Mouse (Mus musculus) ES-Bruce4 (cell line): ENCODE results near the gene Adpgk. TPM values are rescaled to one million over a fixed set of nuclear protein-coding genes. Genes with fewer than 3 reads are reported as not detected.

Experiments
- H3K27ac ChIP-seq: 2 replicates; pipeline ENCODE4 v1.5.1; 2012; ENCODE audit warnings: low read length, inconsistent platforms; ENCODE audit not compliant: insufficient read depth
- H3K27me3 ChIP-seq: 2 replicates; pipeline ENCODE4 v1.6.1; 2012; ENCODE audit warnings: mild to moderate bottlenecking, low read length, inconsistent platforms; ENCODE audit not compliant: control insufficient read depth, poor library complexity, insufficient read depth, severe bottlenecking
- H3K36me3 ChIP-seq: 2 replicates; pipeline ENCODE4 v1.6.1; 2012; ENCODE audit warnings: inconsistent platforms, mild to moderate bottlenecking, low read length, moderate library complexity; ENCODE audit not compliant: control insufficient read depth, poor library complexity, insufficient read depth, severe bottlenecking
- H3K4me1 ChIP-seq: one replicate; pipeline ENCODE4 v1.8.1; 2011; ENCODE audit warnings: low read length; ENCODE audit not compliant: control insufficient read depth, insufficient read depth
- H3K4me3 ChIP-seq: 2 replicates; pipeline ENCODE4 v1.5.1; 2011; ENCODE audit warnings: low read depth, mild to moderate bottlenecking, low read length
- H3K9ac ChIP-seq: 2 replicates; pipeline ENCODE4 v1.6.1; 2012; ENCODE audit warnings: low read depth, mild to moderate bottlenecking, inconsistent platforms; ENCODE audit not compliant: poor library complexity, severe bottlenecking
- H3K9me3 ChIP-seq: replicated peaks from 2 replicates; pipeline ENCODE4 v1.6.1; 2012; ENCODE audit warnings: mild to moderate bottlenecking, low read length, inconsistent platforms; ENCODE audit not compliant: control insufficient read depth, poor library complexity, insufficient read depth, severe bottlenecking
- CTCF ChIP-seq: IDR thresholded peaks from one replicate; pipeline ENCODE4 v1.8.1; 2011; ENCODE audit warnings: low read depth, low read length
- EP300 ChIP-seq: IDR thresholded peaks from 2 replicates; pipeline ENCODE4 v1.6.1; 2011; ENCODE audit warnings: low read depth, low read length; ENCODE audit not compliant: insufficient read depth
- POLR2A ChIP-seq: IDR thresholded peaks from one replicate; pipeline ENCODE4 v1.8.1; 2011; ENCODE audit warnings: low read length; ENCODE audit not compliant: insufficient read depth
- polyA plus RNA-seq: library from polyadenylated mRNA; stranded (reverse); fragments of >200 nt; gene quantifications from 2 replicates; pipeline ENCODE4 v1.2.4, GENCODE M21; 2011; ENCODE audit warnings: low read depth; ENCODE audit not compliant: missing spikeins, insufficient read depth, insufficient read length

The Adpgk gene
- polyA plus RNA-seq, result 42.9 and 44.0 TPM in 2 replicates

GRCm38 (mm10) chr9:59290957-59291687, at the start of gene Adpgk:
Gene Adpgk (plus strand): TSS chr9:59291558.
- no peaks in the 10 kb centered on the region for H3K4me1 ChIP-seq
- peak within 1 kb of the TSS; percentile 84 for H3K4me3 ChIP-seq
- H3K36me3 ChIP-seq, result peaks cover 6% of the 10 kb centered on the region; the same call in 1 of the 2 replicates
- H3K27ac ChIP-seq, result peak within 1 kb of the TSS; percentile 63
- H3K9me3 ChIP-seq, result no peaks in the 10 kb centered on the region
- peak within 1 kb of the TSS; percentile 89 for H3K9ac ChIP-seq
- TF ChIP-seq CTCF, result peak; percentile 53
- TF ChIP-seq POLR2A, result peak; percentile 92
- TF ChIP-seq EP300, result 0 out of 2 replicates have a peak, but pooled peaks have one; percentile 25
- no peaks in the 10 kb centered on the region; the same call in 1 of the 2 replicates for H3K27me3 ChIP-seq

- H3K27me3 ChIP-seq, result no peaks in the 10 kb centered on the region
- no peak overlapping the region for H3K4me3 ChIP-seq
- H3K36me3 ChIP-seq, result no peaks in the 10 kb centered on the region
- H3K27ac ChIP-seq, result no peak overlapping the region
- no peaks in the 10 kb centered on the region for H3K4me1 ChIP-seq
- H3K9ac ChIP-seq, result no peak overlapping the region
- no peaks in the 10 kb centered on the region for H3K9me3 ChIP-seq
- TF ChIP-seq EP300 (no peak), CTCF (no peak), POLR2A (no peak)
Observed at GRCm38 (mm10) chr9:59245181-59245580, 46.2 kb upstream of the Adpgk start.

- H3K27me3 ChIP-seq, result no peaks in the 10 kb centered on the region
- no peaks in the 10 kb centered on the region for H3K4me1 ChIP-seq
- no peak overlapping the region for H3K9ac ChIP-seq
- no peak overlapping the region for H3K4me3 ChIP-seq
- H3K27ac ChIP-seq, result no peak overlapping the region
- H3K36me3 ChIP-seq, result no peaks in the 10 kb centered on the region
- H3K9me3 ChIP-seq, result no peaks in the 10 kb centered on the region
- no peak for TF ChIP-seq EP300
- TF ChIP-seq POLR2A, result no peak
- TF ChIP-seq CTCF, result no peak
Observed at GRCm38 (mm10) chr9:59246456-59247029, 44.8 kb upstream of the Adpgk start.

GRCm38 (mm10) chr9:59249359-59249758, 42.0 kb upstream of the Adpgk start:
- H3K4me3 ChIP-seq, result no peak overlapping the region

GRCm38 (mm10) chr9:59250272-59250671, 41.1 kb upstream of the Adpgk start:
- TF ChIP-seq CTCF (no peak), EP300 (no peak), POLR2A (no peak)
- Histone ChIP-seq H3K9ac (no peak overlapping the region), H3K4me1 (peaks cover 1% of the 10 kb centered on the region), H3K4me3 (no peak overlapping the region), H3K27me3 (no peaks in the 10 kb centered on the region), H3K9me3 (no peaks in the 10 kb centered on the region), H3K36me3 (no peaks in the 10 kb centered on the region), H3K27ac (no peak overlapping the region)

More at GRCm38 (mm10) chr9:59249359-59249758, 42.0 kb upstream of the Adpgk start:
- Histone ChIP-seq H3K27me3 (no peaks in the 10 kb centered on the region), H3K9me3 (no peaks in the 10 kb centered on the region), H3K36me3 (no peaks in the 10 kb centered on the region), H3K4me1 (no peaks in the 10 kb centered on the region), H3K27ac (no peak overlapping the region), H3K9ac (no peak overlapping the region)
- no peak for TF ChIP-seq POLR2A
- no peak for TF ChIP-seq EP300
- no peak for TF ChIP-seq CTCF

GRCm38 (mm10) chr9:59254716-59255421, 36.5 kb upstream of the Adpgk start:
- Histone ChIP-seq H3K4me1 (peaks cover 1% of the 10 kb centered on the region), H3K27me3 (no peaks in the 10 kb centered on the region), H3K4me3 (no peak overlapping the region), H3K9ac (no peak overlapping the region), H3K27ac (no peak overlapping the region), H3K36me3 (no peaks in the 10 kb centered on the region), H3K9me3 (no peaks in the 10 kb centered on the region)
- TF ChIP-seq POLR2A (no peak), EP300 (no peak), CTCF (no peak)
